Mouse (Mus musculus): ENCODE measurements around the gene Tmem179b.

GRCm38 (mm10) chr19:8774951-8775421 is 719 bp upstream of the Tmem179b start:
- TF ChIP-seq CTCF (IDR thresholded peaks at IDR 0.05; ENCODE audit: control insufficient read depth, insufficient read depth, insufficient replicate concordance, low read depth, low read length), result no peak
- no peak for TF ChIP-seq POLR2A (IDR thresholded peaks at IDR 0.05; ENCODE audit: control insufficient read depth, low read depth, low read length)

Measured in testis, adult 2 months (tissue).